Mouse (Mus musculus) embryo, embryonic 11.5 days (tissue): ENCODE data around the gene Tspan18.

Source experiments
- DNase-seq: peaks from one replicate; pipeline ENCODE4 v3.0.0-alpha.2; 2012; ENCODE audit warnings: low read depth, low spot score

Gene Tspan18

GRCm38 (mm10) chr2:93187323-93187996 lies 146.8 kb downstream of the Tspan18 start, which contains the start of gene Trp53i11:
Gene Trp53i11 (plus strand): TSS chr2:93187548.
- peak; percentile 72 for DNase-seq

GRCm38 (mm10) chr2:93182859-93183258 lies 151.4 kb downstream of the Tspan18 start:
- DNase-seq: no peak

GRCm38 (mm10) chr2:93180077-93180844 lies 154.0 kb downstream of the Tspan18 start:
- no peak for DNase-seq

GRCm38 (mm10) chr2:93179603-93180002 lies 154.7 kb downstream of the Tspan18 start:
- no peak for DNase-seq

- DNase-seq: no peak
These were observed 156.0 kb downstream of the Tspan18 start for GRCm38 (mm10) chr2:93178313-93178677.

- DNase-seq: no peak
These were observed 156.5 kb downstream of the Tspan18 start for GRCm38 (mm10) chr2:93177668-93178312.

GRCm38 (mm10) chr2:93176871-93177667 lies 157.2 kb downstream of the Tspan18 start:
- no peak for DNase-seq

GRCm38 (mm10) chr2:93176193-93176798 lies 158.0 kb downstream of the Tspan18 start:
- no peak for DNase-seq

- DNase-seq: no peak
These were observed 158.6 kb downstream of the Tspan18 start for GRCm38 (mm10) chr2:93175721-93176120.

- DNase-seq: no peak
These were observed 159.0 kb downstream of the Tspan18 start for GRCm38 (mm10) chr2:93175278-93175677.

GRCm38 (mm10) chr2:93174159-93174558 lies 160.1 kb downstream of the Tspan18 start:
- no peak for DNase-seq

- no peak for DNase-seq
These were observed 161.8 kb downstream of the Tspan18 start for GRCm38 (mm10) chr2:93172460-93172859.

GRCm38 (mm10) chr2:93171929-93172328 lies 162.4 kb downstream of the Tspan18 start:
- DNase-seq: no peak

GRCm38 (mm10) chr2:93170845-93171200 lies 163.5 kb downstream of the Tspan18 start:
- DNase-seq: no peak

- no peak for DNase-seq
These were observed 164.0 kb downstream of the Tspan18 start for GRCm38 (mm10) chr2:93170156-93170844.

- DNase-seq: no peak
These were observed 167.4 kb downstream of the Tspan18 start for GRCm38 (mm10) chr2:93166734-93167406.

GRCm38 (mm10) chr2:93166295-93166694 lies 168.0 kb downstream of the Tspan18 start:
- no peak for DNase-seq

- DNase-seq: no peak
These were observed 170.5 kb downstream of the Tspan18 start for GRCm38 (mm10) chr2:93163750-93164335.

GRCm38 (mm10) chr2:93163317-93163716 lies 171.0 kb downstream of the Tspan18 start:
- DNase-seq: no peak

- no peak for DNase-seq
These were observed 171.5 kb downstream of the Tspan18 start for GRCm38 (mm10) chr2:93162791-93163190.
